ENCODE assay signal across 19 mouse cellular contexts in the genomic region with DNA sequence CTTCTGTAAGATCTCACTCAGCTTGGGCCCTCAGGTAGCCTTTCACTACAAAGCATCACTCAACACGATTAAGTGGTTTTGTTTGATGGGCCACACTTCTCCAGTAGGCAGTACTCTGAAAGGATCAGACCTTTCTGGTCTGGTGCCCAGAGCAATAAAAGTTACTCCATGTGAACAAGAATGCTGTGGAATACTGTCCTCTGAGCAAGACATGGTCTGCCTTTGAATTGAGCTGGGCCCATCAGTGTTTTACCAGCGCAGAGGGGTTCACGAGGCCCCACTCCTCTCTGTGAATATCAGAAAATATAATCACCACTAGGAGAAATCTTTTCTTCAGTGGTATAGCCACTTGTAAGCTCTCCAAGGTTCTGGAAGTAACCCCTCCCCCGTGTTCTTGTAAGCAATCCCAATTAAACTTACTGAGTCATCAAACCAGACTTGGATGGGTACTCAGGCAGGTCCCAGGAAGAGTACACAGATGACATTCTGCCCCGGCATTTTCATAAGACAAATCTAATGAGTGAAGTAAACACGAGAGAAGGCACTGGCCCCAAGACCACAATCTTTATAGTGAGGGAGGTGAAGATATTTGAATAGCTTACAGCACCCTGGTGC.
DNase-seq lines count a peak whose midpoint lies in the region; ATAC-seq and TF ChIP-seq lines count a peak whose summit lies in the region.
"Had no signal": no experiment of that assay in that cellular context is flagged by ENCODE, and none has a peak within 500 bp of the region (broad histone marks: within the 10 kb centered on the region; RNA-seq: fewer than 3 reads in every experiment).

No protein-coding gene starts in this region.

- peak; percentile 79 for ATAC-seq in Patski
- ATAC-seq: forebrain, embryonic 14.5 days had no signal

- CTCF ChIA-PET in Patski (lab: Charles Lee): interaction anchor here (0.7 to 1.7 kb wide), 6 partner anchors 9 to 291 kb away, joined by 3 to 4 read pairs (median 3); no protein-coding TSS in a partner anchor

- in situ Hi-C loops in Patski (cut with MboI; ENCODE audit: low pct_unique_long_range_greater_than_20kb): no loop called here

- no peaks in the 10 kb centered on the region for H3K27me3 ChIP-seq in Patski
- H3K27me3 ChIP-seq: embryonic facial prominence, embryonic 15.5 days; heart, embryonic 15.5 days had no signal

- DNase-seq in kidney, postnatal 10 days: peak; percentile 30
- DNase-seq in kidney, adult 8-10 months: no peak
- DNase-seq in urinary bladder, postnatal 14 days (ENCODE audit: low spot score): peak; percentile 42
- no peak for DNase-seq in urinary bladder, postnatal 36 days (ENCODE audit: low spot score in 2 of 2)
- peak; percentile 73 for DNase-seq in Patski (ENCODE audit: low read depth, low spot score)
- DNase-seq in thymus, postnatal 0 days (ENCODE audit: low spot score): no peak
- no peak for DNase-seq in gastrocnemius, postnatal 25 days
- no peak for DNase-seq in adrenal gland, adult 2 months
- DNase-seq: adrenal gland, postnatal 10 days; cerebellum, adult 11 months; cerebellum, adult 8-10 months; cerebellum, postnatal 14 days; embryo, embryonic 11 days; gastrocnemius, adult 2 months; heart, adult 2 months; heart, postnatal 14 days had no signal

- POLR2A ChIA-PET in Patski (lab: Charles Lee): interaction anchor here (0.6 to 1.9 kb wide), 4 partner anchors 10 to 291 kb away, joined by 3 to 10 read pairs (median 3); no protein-coding TSS in a partner anchor

- TF ChIP-seq CTCF in Patski (IDR thresholded peaks at IDR 0.05): no peak

Comparison
In these comparisons a context has a peak if more than half of its experiments do, and no peak if none do; other contexts are left out.
1. DNase-seq: peak in kidney, postnatal 10 days (single experiment), urinary bladder, postnatal 14 days (single experiment) and Patski (single experiment); none in kidney, adult 8-10 months (0 of 2), urinary bladder, postnatal 36 days (0 of 2), thymus, postnatal 0 days (single experiment), gastrocnemius, postnatal 25 days (single experiment) and adrenal gland, adult 2 months (single experiment).